Mouse (Mus musculus): ENCODE data around the gene Cgnl1. TPM values are rescaled to one million over a fixed set of nuclear protein-coding genes. Genes with fewer than 3 reads are reported as not detected.

The Cgnl1 gene
- total and polyA plus RNA-seq, 3 experiments, result 0.03 TPM; not detected in 2

DNA sequence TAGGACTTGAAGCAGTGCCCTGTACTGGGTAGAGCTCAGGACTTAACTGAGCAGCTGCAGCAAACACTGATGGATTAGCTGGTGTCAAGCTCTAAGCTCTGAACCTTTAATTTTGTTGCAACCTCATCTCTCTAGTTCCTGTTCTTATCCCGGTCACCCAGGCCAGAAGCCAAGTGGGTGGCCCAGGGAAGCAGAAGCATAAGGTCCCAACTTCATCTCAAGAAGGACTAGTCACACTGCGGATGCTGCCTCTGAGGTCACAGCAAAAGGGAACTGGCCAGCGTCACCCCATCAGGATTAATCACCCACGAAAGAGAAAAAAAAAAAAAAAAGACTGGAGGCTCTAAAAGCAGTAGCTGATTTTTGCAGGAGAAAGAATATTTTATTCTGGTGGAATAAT is 14.5 kb downstream of the Cgnl1 start:
- in situ Hi-C loops (cut with MboI; ENCODE audit: low pct_ligation_motif_present, low pct_unique_long_range_greater_than_20kb, low sequenced_read_pairs), result no loop called here
- no peak overlapping the region for H3K4me2 ChIP-seq (ENCODE audit: insufficient read depth, low read depth, poor library complexity, severe bottlenecking)
- no peak for TF ChIP-seq PAX5 (IDR thresholded peaks at IDR 0.05; ENCODE audit: low read length)
- no peak for TF ChIP-seq ZNF384 (IDR thresholded peaks at IDR 0.05; ENCODE audit: low read depth, low read length)
- TF ChIP-seq POLR2A (IDR thresholded peaks at IDR 0.05; ENCODE audit: low read depth, low read length), result no peak
- no peak for TF ChIP-seq UBTF (IDR thresholded peaks at IDR 0.05; ENCODE audit: low read depth, low read length)
- no peak for TF ChIP-seq MAZ (IDR thresholded peaks at IDR 0.05; ENCODE audit: low read depth, low read length)
- TF ChIP-seq MYC (IDR thresholded peaks at IDR 0.05; ENCODE audit: low read depth, low read length), result no peak
- TF ChIP-seq HCFC1 (IDR thresholded peaks at IDR 0.05; ENCODE audit: low read depth, low read length), result no peak
- no peak for TF ChIP-seq GABPA (IDR thresholded peaks at IDR 0.05; ENCODE audit: insufficient replicate concordance, low read depth, low read length)
- no peak for TF ChIP-seq ZMIZ1 (IDR thresholded peaks at IDR 0.05; ENCODE audit: low read depth, low read length)
- TF ChIP-seq ZKSCAN1 (IDR thresholded peaks at IDR 0.05; ENCODE audit: borderline replicate concordance, low read depth, low read length), result no peak
- no peak for TF ChIP-seq KAT2A (IDR thresholded peaks at IDR 0.05; ENCODE audit: insufficient replicate concordance, low read length)
- no peak for TF ChIP-seq USF2 (conservative IDR thresholded peaks at IDR 0.05; ENCODE audit: low read depth, low read length)
- TF ChIP-seq POLR2AphosphoS2 (IDR thresholded peaks at IDR 0.05; ENCODE audit: low read depth, low read length), result no peak
- no peak for TF ChIP-seq CTCF (conservative IDR thresholded peaks at IDR 0.05 in 1 of 2, IDR thresholded peaks at IDR 0.05 in 1 of 2; ENCODE audit: low read depth in 2 of 2, low read length in 2 of 2)

DNA sequence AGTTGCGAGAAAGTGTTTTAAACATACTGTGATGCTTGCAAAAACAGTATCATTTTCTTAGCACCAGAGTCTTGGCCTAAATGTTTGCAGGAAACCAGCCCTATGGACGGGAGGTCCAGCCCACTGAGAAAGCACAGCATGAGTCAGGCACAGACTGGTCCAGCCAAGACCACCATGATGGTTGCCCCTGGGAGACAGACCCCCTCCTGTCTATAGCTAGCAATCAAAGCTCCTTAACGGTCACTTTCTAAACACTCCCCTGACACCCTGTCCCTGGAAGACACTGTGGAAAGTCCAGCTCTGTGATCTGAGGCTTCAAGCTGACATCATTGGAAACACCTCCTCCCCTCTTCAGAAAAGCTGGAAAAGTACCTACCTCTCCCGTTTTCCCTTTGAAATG is 17.4 kb downstream of the Cgnl1 start:
- no peak for TF ChIP-seq RCOR1 (conservative IDR thresholded peaks at IDR 0.05; ENCODE audit: low read depth, low read length)
- no peak for TF ChIP-seq JUN (IDR thresholded peaks at IDR 0.05; ENCODE audit: insufficient read depth, low read depth, low read length)
- no peak for TF ChIP-seq MEF2A (IDR thresholded peaks at IDR 0.05; ENCODE audit: borderline replicate concordance, low read depth, low read length)
- no peak for TF ChIP-seq GABPA (IDR thresholded peaks at IDR 0.05; ENCODE audit: insufficient replicate concordance, low read depth, low read length)
- no peak for TF ChIP-seq CHD1 (IDR thresholded peaks at IDR 0.05; ENCODE audit: low read depth, low read length)
- TF ChIP-seq SIN3A (IDR thresholded peaks at IDR 0.05; ENCODE audit: low read length), result no peak
- TF ChIP-seq MYC (IDR thresholded peaks at IDR 0.05; ENCODE audit: low read depth, low read length), result no peak
- TF ChIP-seq JUND (conservative IDR thresholded peaks at IDR 0.05; ENCODE audit: low read depth, low read length), result no peak
- no peak for TF ChIP-seq ZNF384 (IDR thresholded peaks at IDR 0.05; ENCODE audit: low read depth, low read length)
- no peak for TF ChIP-seq ETS1 (conservative IDR thresholded peaks at IDR 0.05; ENCODE audit: low read depth, low read length)
- TF ChIP-seq MAZ (IDR thresholded peaks at IDR 0.05; ENCODE audit: low read depth, low read length), result no peak
- TF ChIP-seq USF2 (conservative IDR thresholded peaks at IDR 0.05; ENCODE audit: low read depth, low read length), result no peak
- no peak for TF ChIP-seq ZC3H11A (IDR thresholded peaks at IDR 0.05; ENCODE audit: low read depth, low read length)
- Histone ChIP-seq H3K4me2 (ENCODE audit: insufficient read depth, low read depth, poor library complexity, severe bottlenecking) (no peak overlapping the region), H3K9me3 (replicated peaks; ENCODE audit: low read length) (no peaks in the 10 kb centered on the region), H3K27me3 (replicated peaks) (peaks cover 2% of the 10 kb centered on the region), H3K4me3 (replicated peaks in 1 of 3; ENCODE audit: low read depth in 2 of 3, low read length in 2 of 3, poor library complexity in 1 of 3) (no peak overlapping the region), H3K79me2 (replicated peaks; ENCODE audit: control insufficient read depth, extremely low read depth, insufficient read depth, poor library complexity, severe bottlenecking) (no peaks in the 10 kb centered on the region), H3K36me3 (replicated peaks in 1 of 2; ENCODE audit: control insufficient read depth in 1 of 2, insufficient read depth in 1 of 2, low read length in 1 of 2) (no peaks in the 10 kb centered on the region), H3K4me1 (ENCODE audit: control insufficient read depth in 1 of 2, insufficient read depth in 2 of 2) (no peaks in the 10 kb centered on the region), H3K9ac (ENCODE audit: insufficient read depth, low read depth) (no peak overlapping the region), H3K27ac (ENCODE audit: insufficient read depth, low read depth) (no peak overlapping the region)
- no peak for DNase-seq (ENCODE audit: extremely low read depth)
- in situ Hi-C loops (cut with MboI; ENCODE audit: low pct_ligation_motif_present, low pct_unique_long_range_greater_than_20kb, low sequenced_read_pairs) (no loop called here), dilution Hi-C loops (cut with MboI; ENCODE audit: extremely low pct_ligation_motif_present, extremely low pct_unique_long_range_greater_than_20kb, low sequenced_read_pairs) (no loop called here)

More for the DNA sequence above, 14.5 kb downstream of the Cgnl1 start:
- Histone ChIP-seq H3K4me3 (replicated peaks in 1 of 3; ENCODE audit: low read depth in 2 of 3, low read length in 2 of 3, poor library complexity in 1 of 3) (no peak overlapping the region), H3K79me2 (replicated peaks; ENCODE audit: control insufficient read depth, extremely low read depth, insufficient read depth, poor library complexity, severe bottlenecking) (no peaks in the 10 kb centered on the region), H3K36me3 (replicated peaks in 1 of 2; ENCODE audit: control insufficient read depth in 1 of 2, insufficient read depth in 1 of 2, low read length in 1 of 2) (no peaks in the 10 kb centered on the region), H3K9ac (ENCODE audit: insufficient read depth, low read depth) (no peak overlapping the region), H3K27me3 (replicated peaks) (no peaks in the 10 kb centered on the region), H3K27ac (ENCODE audit: insufficient read depth, low read depth) (no peak overlapping the region), H3K9me3 (replicated peaks; ENCODE audit: low read length) (no peaks in the 10 kb centered on the region), H3K4me1 (ENCODE audit: control insufficient read depth in 1 of 2, insufficient read depth in 2 of 2) (no peaks in the 10 kb centered on the region)
- dilution Hi-C loops (cut with MboI; ENCODE audit: extremely low pct_ligation_motif_present, extremely low pct_unique_long_range_greater_than_20kb, low sequenced_read_pairs), result no loop called here
- no peak for DNase-seq (ENCODE audit: extremely low read depth)
